Mouse (Mus musculus): ENCODE results near the gene Tdrd9.

The Tdrd9 gene

DNA sequence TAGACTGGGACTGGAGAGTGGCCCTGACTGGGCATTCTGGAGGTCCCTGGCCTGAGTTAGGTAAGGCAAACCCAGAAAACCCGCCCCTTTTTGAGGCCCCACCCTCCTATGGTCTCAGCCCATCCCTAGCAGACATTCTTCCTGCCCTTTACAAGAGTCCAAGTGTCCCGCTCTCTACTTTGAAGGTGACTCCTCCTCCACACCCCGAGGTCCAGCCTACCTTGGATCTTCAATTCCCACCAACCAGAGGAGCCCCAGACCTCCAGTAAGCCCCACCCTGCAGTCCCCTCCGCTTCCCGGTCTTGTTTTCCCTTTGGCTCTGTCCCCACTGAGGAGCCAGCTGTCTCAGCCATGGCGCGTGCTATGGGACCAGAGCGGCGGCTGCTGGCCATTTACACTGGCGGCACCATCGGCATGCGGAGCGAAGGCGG is 135.2 kb downstream of the Tdrd9 start, which contains the start of gene Aspg:
TSS of gene Aspg (plus strand) at position 139 of the 431 bp plus-strand sequence.
- no peak for DNase-seq (ENCODE audit: low spot score in 2 of 2)

DNA sequence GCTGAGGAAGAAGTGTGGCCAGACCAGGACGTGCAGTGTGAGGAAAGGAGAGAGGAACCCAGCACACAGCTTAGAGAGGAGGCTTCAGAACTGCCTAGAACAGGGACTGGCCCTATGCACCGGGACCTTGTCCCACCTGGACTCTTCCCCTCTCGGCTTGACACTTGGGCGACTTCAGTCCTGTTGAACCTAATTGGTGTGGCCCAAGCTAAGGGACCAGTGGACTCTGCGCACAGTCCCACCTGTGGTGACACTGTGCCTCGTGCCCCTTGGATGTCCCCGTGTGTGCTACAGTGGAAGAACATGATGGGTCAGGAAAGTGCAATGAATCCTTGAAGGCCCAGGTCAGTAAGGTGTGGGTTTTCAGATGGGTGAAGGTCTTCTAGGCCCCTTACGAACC is 136.3 kb downstream of the Tdrd9 start:
- DNase-seq (ENCODE audit: low spot score in 2 of 2), result no peak

DNA sequence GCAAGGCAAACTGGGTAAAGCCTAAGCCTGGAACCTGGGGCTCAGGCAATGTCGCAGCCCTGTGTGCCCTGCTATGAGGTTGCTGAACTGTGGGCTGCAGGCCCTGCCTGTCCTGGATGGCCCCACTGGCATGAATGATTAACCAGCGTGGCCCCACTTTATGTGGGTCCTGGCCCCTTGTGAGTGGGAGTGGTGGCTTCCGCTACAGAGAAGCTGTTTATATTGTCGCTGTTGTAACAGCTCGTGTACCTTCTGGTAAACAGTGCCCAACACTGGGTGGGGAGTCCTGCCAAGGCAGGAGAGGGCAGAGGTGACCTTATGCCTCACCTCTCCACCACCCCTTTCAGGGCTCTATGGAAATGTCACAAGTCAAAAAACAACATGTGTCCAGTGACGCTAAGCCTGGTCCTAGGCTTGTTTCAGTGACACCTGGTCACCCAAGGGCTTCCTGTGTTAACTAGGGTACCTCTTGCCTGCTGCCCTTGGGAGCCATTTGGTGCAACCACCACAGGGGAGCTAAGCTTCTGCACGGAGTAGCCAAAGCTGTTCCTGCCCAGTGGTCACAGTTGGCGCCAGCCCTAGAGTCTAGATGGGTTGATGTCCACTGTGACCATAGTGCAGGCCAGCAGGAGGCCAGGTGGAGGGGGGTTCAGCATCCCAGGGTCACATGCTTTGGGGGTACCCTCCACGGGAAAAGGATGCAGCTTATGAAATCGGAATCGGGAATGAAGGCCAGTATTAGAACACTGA is 137.5 kb downstream of the Tdrd9 start:
- DNase-seq (ENCODE audit: low spot score in 2 of 2), result no peak

DNA sequence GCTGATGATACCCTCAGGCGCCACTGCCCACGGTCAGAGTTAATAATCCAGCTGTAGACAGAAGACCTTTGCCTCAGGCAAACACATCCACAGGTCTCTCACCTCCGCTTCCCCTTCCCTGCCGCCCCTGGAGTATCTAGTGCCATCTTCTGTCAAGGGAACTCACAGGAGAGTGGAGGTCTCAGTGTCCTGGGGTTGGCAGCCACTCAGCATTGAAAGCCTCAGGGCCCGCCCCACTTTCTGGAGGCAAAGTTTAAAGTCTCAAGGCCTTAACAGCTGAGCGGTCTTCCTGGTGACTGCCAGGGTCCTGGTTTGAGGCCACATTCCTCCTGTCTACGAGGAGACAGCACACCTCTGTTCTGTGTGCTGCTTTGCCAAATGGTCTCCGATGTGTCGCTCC is 138.3 kb downstream of the Tdrd9 start:
- DNase-seq (ENCODE audit: low spot score in 2 of 2), result no peak

DNA sequence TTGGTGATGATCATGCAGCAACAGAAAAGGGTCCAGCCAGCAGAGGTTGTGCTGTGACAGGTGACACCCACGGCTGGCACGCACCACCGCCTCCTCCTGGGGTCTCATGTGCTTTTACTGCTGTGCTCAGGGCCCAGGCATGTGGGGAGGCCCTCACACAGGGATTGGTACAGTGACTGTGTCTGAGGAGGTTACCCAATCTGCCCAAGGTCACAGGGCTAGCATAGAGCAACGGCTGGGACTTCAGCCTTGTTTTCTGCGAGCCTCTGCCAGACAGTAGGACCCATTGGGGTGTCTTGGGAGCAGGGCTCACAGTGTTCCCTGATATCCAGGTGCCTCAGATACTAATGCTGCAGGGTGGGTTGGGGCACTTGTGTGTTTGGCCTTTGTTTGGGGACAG is 140.0 kb downstream of the Tdrd9 start:
- DNase-seq (ENCODE audit: low spot score in 2 of 2), result no peak

DNA sequence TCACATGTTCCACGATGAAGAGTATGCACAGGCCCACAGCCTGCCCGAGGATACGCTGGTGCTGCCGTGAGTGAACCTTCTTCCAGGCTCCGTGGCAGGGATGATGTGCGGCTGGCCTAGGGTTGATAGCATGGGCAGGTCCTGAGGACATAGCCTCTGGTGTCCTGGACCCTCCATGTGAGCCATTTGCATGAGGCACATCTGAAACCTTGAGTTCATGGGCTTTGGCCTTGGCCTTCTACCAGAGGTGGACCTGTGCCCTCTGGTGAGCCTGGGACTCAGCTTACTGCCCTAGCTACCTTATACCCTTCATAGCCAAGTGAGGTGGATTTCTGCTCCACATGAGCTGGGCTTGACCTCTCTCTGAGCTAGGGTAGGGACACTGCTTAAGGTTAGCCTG is 140.9 kb downstream of the Tdrd9 start:
- no peak for DNase-seq (ENCODE audit: low spot score in 2 of 2)

DNA sequence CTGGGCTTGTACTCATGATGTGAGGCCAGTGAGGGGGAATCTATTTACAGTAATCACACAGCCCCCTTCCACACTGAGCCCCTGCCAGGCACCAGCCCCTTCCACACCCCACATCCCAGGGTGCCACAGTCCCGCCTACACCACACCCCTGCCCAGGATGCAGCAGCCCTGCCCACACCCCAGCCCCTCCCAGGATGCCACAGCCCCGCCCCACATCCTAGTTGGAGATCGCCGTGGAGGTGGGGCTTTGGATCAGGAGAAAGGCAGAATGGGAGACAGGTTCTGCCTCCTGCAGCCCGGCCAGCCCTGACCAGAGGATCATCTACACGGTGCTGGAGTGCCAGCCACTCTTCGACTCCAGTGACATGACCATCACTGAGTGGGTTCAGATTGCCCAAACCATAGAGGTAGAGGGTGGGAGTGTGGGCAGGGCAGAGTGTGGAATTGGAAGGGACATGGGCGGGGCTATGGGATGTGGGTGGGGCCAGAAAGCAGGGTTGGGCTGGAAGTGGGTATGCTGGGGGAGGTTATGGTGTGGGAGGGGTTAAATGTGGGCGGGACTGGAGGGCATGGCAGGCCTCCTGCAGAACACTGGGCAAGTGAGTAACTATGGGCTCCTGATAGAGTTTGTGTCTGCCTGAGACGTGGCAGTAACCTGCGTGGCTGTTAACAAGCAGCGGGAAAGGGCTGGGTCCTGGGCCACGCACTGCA is 141.5 kb downstream of the Tdrd9 start:
- no peak for DNase-seq (ENCODE audit: low spot score in 2 of 2)

DNA sequence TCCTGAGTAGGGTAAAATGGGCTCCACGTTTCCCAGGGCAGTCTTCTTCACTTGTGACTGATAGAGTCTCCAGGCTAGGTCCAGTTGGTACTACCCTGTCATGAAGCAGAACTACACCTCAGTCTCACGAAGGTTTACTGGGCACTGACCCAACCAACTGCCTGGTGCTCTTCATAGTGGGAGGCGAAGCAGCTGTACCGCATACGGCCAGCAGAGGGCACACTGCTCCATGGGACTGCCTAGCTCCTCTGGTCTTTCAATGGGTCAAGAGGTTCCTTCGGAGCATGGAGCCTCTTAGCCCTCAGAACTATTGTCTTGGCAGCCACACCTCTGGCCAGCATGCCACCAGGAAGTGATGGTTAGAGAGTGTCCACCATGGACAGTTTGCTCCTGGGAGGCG is 142.4 kb downstream of the Tdrd9 start:
- peak; percentile 49 to 68 for DNase-seq (ENCODE audit: low spot score in 2 of 2)

DNA sequence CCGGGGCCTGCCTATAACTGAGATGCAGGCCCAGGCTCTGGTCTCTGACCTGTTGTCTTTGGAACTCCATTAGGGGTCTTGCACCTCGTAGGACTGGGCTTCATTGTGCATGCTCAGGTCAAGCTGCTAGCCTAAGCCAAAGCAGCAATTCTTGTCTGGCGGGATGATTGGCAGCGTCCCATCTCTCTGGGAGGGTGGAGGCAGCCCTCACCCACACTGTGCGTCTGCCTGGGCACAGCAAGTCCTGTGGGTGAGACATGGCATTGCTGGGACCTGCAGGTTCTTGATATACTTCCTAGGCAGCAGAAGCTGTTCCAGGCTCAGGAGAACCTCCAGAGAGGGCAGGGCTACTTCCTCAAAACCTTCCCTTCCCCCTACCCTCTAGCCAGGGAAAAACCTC is 145.6 kb downstream of the Tdrd9 start:
- no peak for DNase-seq (ENCODE audit: low spot score in 2 of 2)

DNA sequence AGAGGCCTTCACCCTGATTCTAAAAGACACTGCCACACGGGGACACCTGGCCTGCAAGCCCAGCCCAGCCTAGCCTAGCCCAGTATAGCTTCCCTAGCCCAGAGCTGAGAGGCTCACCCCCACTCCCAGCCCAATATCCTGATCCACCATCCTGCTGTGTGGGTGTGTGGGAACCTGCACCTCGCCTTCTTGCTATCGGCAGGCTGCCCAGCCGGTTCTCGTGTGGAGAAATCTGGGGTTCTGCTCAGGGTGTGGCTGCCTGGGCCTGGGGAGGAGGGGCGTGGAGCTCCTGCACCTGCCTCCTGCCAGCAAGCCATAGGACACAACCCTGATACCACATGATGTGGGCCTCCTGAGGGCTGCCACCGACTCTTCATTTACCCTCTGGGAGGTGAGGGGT is 146.3 kb downstream of the Tdrd9 start:
- no peak for DNase-seq (ENCODE audit: low spot score in 2 of 2)
